ENCODE assay signal across 20 mouse cellular contexts in the genomic region with DNA sequence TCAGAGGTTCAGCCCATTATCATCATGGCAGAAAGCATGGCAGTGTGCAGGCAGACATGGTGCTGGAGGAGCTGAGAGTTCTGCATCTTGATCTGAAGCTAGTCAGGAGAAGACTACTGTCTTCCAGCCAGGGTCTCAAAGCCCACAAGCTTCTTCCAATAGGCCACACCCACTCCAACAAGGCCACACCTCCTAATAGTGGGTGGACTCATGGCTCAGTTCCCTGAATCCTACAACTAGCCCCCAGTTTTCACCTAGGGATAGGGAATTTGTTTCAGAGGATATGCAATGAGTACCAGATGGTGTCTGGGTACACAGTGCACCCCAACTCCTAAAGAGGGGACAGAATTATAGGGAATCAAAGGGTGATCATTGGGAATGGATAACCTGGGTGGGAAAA.
"Had no signal": no experiment of that assay in that cellular context is flagged by ENCODE, and none has a peak within 500 bp of the region (broad histone marks: within the 10 kb centered on the region; RNA-seq: fewer than 3 reads in every experiment).

No protein-coding gene starts in this region.

- H3K9me3 ChIP-seq: liver, embryonic 15.5 days; lung, embryonic 15.5 days; midbrain, embryonic 13.5 days; midbrain, embryonic 15.5 days; neural tube, embryonic 13.5 days; neural tube, embryonic 15.5 days; stomach, embryonic 15.5 days had no signal

- H3K27me3 ChIP-seq: liver, embryonic 15.5 days; lung, embryonic 15.5 days; megakaryocyte, embryonic 14.5 days; midbrain, embryonic 13.5 days; midbrain, embryonic 15.5 days; neural tube, embryonic 13.5 days; neural tube, embryonic 15.5 days; stomach, embryonic 15.5 days had no signal

- ATAC-seq: lung, postnatal 0 days; midbrain, embryonic 13.5 days; midbrain, embryonic 15.5 days had no signal

- H3K9ac ChIP-seq: liver, embryonic 15.5 days; liver, postnatal 0 days; lung, embryonic 15.5 days; midbrain, embryonic 13.5 days; midbrain, embryonic 15.5 days; neural tube, embryonic 13.5 days; neural tube, embryonic 15.5 days; stomach, embryonic 15.5 days had no signal

- DNase-seq: liver, postnatal 0 days; lung, adult 2 months; lung, postnatal 14 days; retina, postnatal 1 day; right cerebral cortex, adult 18-20 months; thymus, adult 2 months; thymus, postnatal 25 days; thymus, postnatal 4 days had no signal

- H3K36me3 ChIP-seq: liver, embryonic 15.5 days; lung, embryonic 15.5 days; midbrain, embryonic 13.5 days; midbrain, embryonic 15.5 days; neural tube, embryonic 13.5 days; neural tube, embryonic 15.5 days; stomach, embryonic 15.5 days had no signal

- H3K27ac ChIP-seq: liver, embryonic 15.5 days; lung, embryonic 15.5 days; macrophage; midbrain, embryonic 13.5 days; midbrain, embryonic 15.5 days; neural tube, embryonic 13.5 days; neural tube, embryonic 15.5 days; stomach, embryonic 15.5 days; stomach, postnatal 0 days had no signal

- H3K4me2 ChIP-seq: liver, embryonic 15.5 days; lung, embryonic 15.5 days; midbrain, embryonic 11.5 days; midbrain, embryonic 13.5 days; midbrain, embryonic 15.5 days; neural tube, embryonic 13.5 days; neural tube, embryonic 15.5 days; stomach, embryonic 15.5 days had no signal

- H3K4me3 ChIP-seq: liver, embryonic 15.5 days; lung, embryonic 15.5 days; megakaryocyte, embryonic 14.5 days; midbrain, embryonic 13.5 days; midbrain, embryonic 15.5 days; neural tube, embryonic 13.5 days; neural tube, embryonic 15.5 days; stomach, embryonic 15.5 days had no signal
